Mouse (Mus musculus): Measurements from ENCODE around the gene Ipo9. TPM values are rescaled to one million over a fixed set of nuclear protein-coding genes. Genes with fewer than 3 reads are reported as not detected.

Ipo9 gene
- polyA plus RNA-seq, 1 experiment from 2014 or later, result 24.7 TPM

GRCm38 (mm10) chr1:135460521-135460920 lies 30.2 kb upstream of the Ipo9 start:
- DNase-seq (ENCODE audit: low spot score), result no peak
- no peaks in the 10 kb centered on the region for H3K4me1 ChIP-seq (replicated peaks; ENCODE audit: control insufficient read depth, insufficient read depth)
- no peaks in the 10 kb centered on the region for H3K36me3 ChIP-seq (ENCODE audit: control insufficient read depth, insufficient read depth, low read length)
- no peaks in the 10 kb centered on the region for H3K27me3 ChIP-seq (ENCODE audit: control insufficient read depth, insufficient read depth, low read length)
- TF ChIP-seq CTCF (IDR thresholded peaks at IDR 0.05; ENCODE audit: low read depth) (no peak), EP300 (optimal IDR thresholded peaks at IDR 0.05) (no peak)
- H3K4me2 ChIP-seq (replicated peaks; ENCODE audit: low read depth), result no peak overlapping the region
- H3K4me3 ChIP-seq (ENCODE audit: low read depth, low read length), result no peak overlapping the region
- 90% methylated on average over 16 of the region's 16 CpGs for WGBS
- H3K9me3 ChIP-seq (ENCODE audit: control insufficient read depth, low read length), result no peaks in the 10 kb centered on the region
- no peak for ATAC-seq (ENCODE audit: low FRiP score, low TSS enrichment)
- H3K27ac ChIP-seq (replicated peaks), result no peak overlapping the region
- H3K9ac ChIP-seq (ENCODE audit: low read length), result no peak overlapping the region

GRCm38 (mm10) chr1:135457860-135458259 lies 27.6 kb upstream of the Ipo9 start:
- no peaks in the 10 kb centered on the region for H3K4me1 ChIP-seq (replicated peaks; ENCODE audit: control insufficient read depth, insufficient read depth)
- no peaks in the 10 kb centered on the region for H3K27me3 ChIP-seq (ENCODE audit: control insufficient read depth, insufficient read depth, low read length)
- no peak for TF ChIP-seq EP300 (optimal IDR thresholded peaks at IDR 0.05)
- no peak for TF ChIP-seq CTCF (IDR thresholded peaks at IDR 0.05; ENCODE audit: low read depth)
- no peak overlapping the region for H3K27ac ChIP-seq (replicated peaks)
- no peak overlapping the region for H3K9ac ChIP-seq (ENCODE audit: low read length)
- DNase-seq (ENCODE audit: low spot score) (no peak), ATAC-seq (ENCODE audit: low FRiP score, low TSS enrichment) (no peak)
- no peak overlapping the region for H3K4me3 ChIP-seq (ENCODE audit: low read depth, low read length)
- 83% methylated on average over 5 of the region's 5 CpGs for WGBS
- no peak overlapping the region for H3K4me2 ChIP-seq (replicated peaks; ENCODE audit: low read depth)
- H3K36me3 ChIP-seq (ENCODE audit: control insufficient read depth, insufficient read depth, low read length), result peaks cover 5% of the 10 kb centered on the region
- H3K9me3 ChIP-seq (ENCODE audit: control insufficient read depth, low read length), result no peaks in the 10 kb centered on the region

GRCm38 (mm10) chr1:135452259-135452658 lies 22.0 kb upstream of the Ipo9 start:
- Histone ChIP-seq H3K9me3 (ENCODE audit: control insufficient read depth, low read length) (no peaks in the 10 kb centered on the region), H3K27me3 (ENCODE audit: control insufficient read depth, insufficient read depth, low read length) (no peaks in the 10 kb centered on the region), H3K4me2 (replicated peaks; ENCODE audit: low read depth) (no peak overlapping the region), H3K4me3 (ENCODE audit: low read depth, low read length) (no peak overlapping the region), H3K9ac (ENCODE audit: low read length) (no peak overlapping the region), H3K27ac (replicated peaks) (no peak overlapping the region), H3K36me3 (ENCODE audit: control insufficient read depth, insufficient read depth, low read length) (peaks cover 13% of the 10 kb centered on the region), H3K4me1 (replicated peaks; ENCODE audit: control insufficient read depth, insufficient read depth) (no peaks in the 10 kb centered on the region)
- TF ChIP-seq CTCF (IDR thresholded peaks at IDR 0.05; ENCODE audit: low read depth), result peak; percentile 63
- no peak for TF ChIP-seq EP300 (optimal IDR thresholded peaks at IDR 0.05)
- WGBS, result 69% methylated on average over 10 of the region's 10 CpGs
- peak; percentile 36 for DNase-seq (ENCODE audit: low spot score)
- no peak for ATAC-seq (ENCODE audit: low FRiP score, low TSS enrichment)

GRCm38 (mm10) chr1:135451419-135451818 lies 21.1 kb upstream of the Ipo9 start:
- ATAC-seq (ENCODE audit: low FRiP score, low TSS enrichment) (no peak), DNase-seq (ENCODE audit: low spot score) (no peak)
- Histone ChIP-seq H3K9ac (ENCODE audit: low read length) (no peak overlapping the region), H3K36me3 (ENCODE audit: control insufficient read depth, insufficient read depth, low read length) (peaks cover 13% of the 10 kb centered on the region), H3K27me3 (ENCODE audit: control insufficient read depth, insufficient read depth, low read length) (no peaks in the 10 kb centered on the region), H3K4me3 (ENCODE audit: low read depth, low read length) (no peak overlapping the region), H3K27ac (replicated peaks) (no peak overlapping the region), H3K4me1 (replicated peaks; ENCODE audit: control insufficient read depth, insufficient read depth) (no peaks in the 10 kb centered on the region), H3K4me2 (replicated peaks; ENCODE audit: low read depth) (no peak overlapping the region), H3K9me3 (ENCODE audit: control insufficient read depth, low read length) (no peaks in the 10 kb centered on the region)
- TF ChIP-seq CTCF (IDR thresholded peaks at IDR 0.05; ENCODE audit: low read depth), result no peak
- TF ChIP-seq EP300 (optimal IDR thresholded peaks at IDR 0.05), result no peak
- WGBS, result 89% methylated on average over 2 of the region's 2 CpGs

DNA sequence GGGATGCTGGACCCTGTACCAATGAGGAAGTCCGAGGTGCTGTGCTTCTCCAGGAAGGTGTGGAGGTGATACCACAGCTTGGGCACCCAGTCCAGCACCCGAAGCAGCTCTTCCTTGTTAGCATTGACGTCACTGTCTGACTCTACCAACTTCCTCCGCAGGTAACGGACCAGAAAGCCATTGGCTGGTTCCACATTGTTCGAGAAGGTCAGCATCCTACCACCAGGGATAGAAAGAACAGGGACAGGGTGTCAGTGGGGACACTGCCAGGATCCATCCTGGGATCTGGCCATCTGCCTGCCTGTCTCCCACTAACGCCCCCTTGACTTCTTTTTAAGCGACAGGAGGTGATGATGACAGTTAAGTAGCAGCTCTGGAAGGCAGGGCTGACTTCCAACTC lies 19.6 kb upstream of the Ipo9 start:
- no peak overlapping the region for H3K27ac ChIP-seq (replicated peaks)
- H3K9me3 ChIP-seq (ENCODE audit: control insufficient read depth, low read length), result no peaks in the 10 kb centered on the region
- no peak overlapping the region for H3K4me2 ChIP-seq (replicated peaks; ENCODE audit: low read depth)
- ATAC-seq (ENCODE audit: low FRiP score, low TSS enrichment) (no peak), DNase-seq (ENCODE audit: low spot score) (no peak)
- no peak overlapping the region for H3K9ac ChIP-seq (ENCODE audit: low read length)
- no peaks in the 10 kb centered on the region for H3K27me3 ChIP-seq (ENCODE audit: control insufficient read depth, insufficient read depth, low read length)
- whole genome bisulfite sequencing, result 92% methylated on average over 8 of the region's 8 CpGs
- TF ChIP-seq CTCF (IDR thresholded peaks at IDR 0.05; ENCODE audit: low read depth), result no peak
- no peak for TF ChIP-seq EP300 (optimal IDR thresholded peaks at IDR 0.05)
- H3K4me3 ChIP-seq (ENCODE audit: low read depth, low read length), result no peak overlapping the region
- no peaks in the 10 kb centered on the region for H3K4me1 ChIP-seq (replicated peaks; ENCODE audit: control insufficient read depth, insufficient read depth)
- H3K36me3 ChIP-seq (ENCODE audit: control insufficient read depth, insufficient read depth, low read length), result peaks cover 13% of the 10 kb centered on the region

GRCm38 (mm10) chr1:135448940-135449339 lies 18.6 kb upstream of the Ipo9 start:
- no peaks in the 10 kb centered on the region for H3K27me3 ChIP-seq (ENCODE audit: control insufficient read depth, insufficient read depth, low read length)
- no peak overlapping the region for H3K27ac ChIP-seq (replicated peaks)
- ATAC-seq (ENCODE audit: low FRiP score, low TSS enrichment), result no peak
- WGBS, result 96% methylated on average over 5 of the region's 5 CpGs
- no peak for DNase-seq (ENCODE audit: low spot score)
- no peak overlapping the region for H3K4me2 ChIP-seq (replicated peaks; ENCODE audit: low read depth)
- peaks cover 8% of the 10 kb centered on the region for H3K36me3 ChIP-seq (ENCODE audit: control insufficient read depth, insufficient read depth, low read length)
- no peak for TF ChIP-seq CTCF (IDR thresholded peaks at IDR 0.05; ENCODE audit: low read depth)
- no peak for TF ChIP-seq EP300 (optimal IDR thresholded peaks at IDR 0.05)
- H3K9me3 ChIP-seq (ENCODE audit: control insufficient read depth, low read length), result no peaks in the 10 kb centered on the region
- H3K9ac ChIP-seq (ENCODE audit: low read length), result no peak overlapping the region
- no peak overlapping the region for H3K4me3 ChIP-seq (ENCODE audit: low read depth, low read length)
- no peaks in the 10 kb centered on the region for H3K4me1 ChIP-seq (replicated peaks; ENCODE audit: control insufficient read depth, insufficient read depth)

Measured in stomach, postnatal 0 days (tissue).